Mouse (Mus musculus): ENCODE measurements around the gene Cul7.

DNA sequence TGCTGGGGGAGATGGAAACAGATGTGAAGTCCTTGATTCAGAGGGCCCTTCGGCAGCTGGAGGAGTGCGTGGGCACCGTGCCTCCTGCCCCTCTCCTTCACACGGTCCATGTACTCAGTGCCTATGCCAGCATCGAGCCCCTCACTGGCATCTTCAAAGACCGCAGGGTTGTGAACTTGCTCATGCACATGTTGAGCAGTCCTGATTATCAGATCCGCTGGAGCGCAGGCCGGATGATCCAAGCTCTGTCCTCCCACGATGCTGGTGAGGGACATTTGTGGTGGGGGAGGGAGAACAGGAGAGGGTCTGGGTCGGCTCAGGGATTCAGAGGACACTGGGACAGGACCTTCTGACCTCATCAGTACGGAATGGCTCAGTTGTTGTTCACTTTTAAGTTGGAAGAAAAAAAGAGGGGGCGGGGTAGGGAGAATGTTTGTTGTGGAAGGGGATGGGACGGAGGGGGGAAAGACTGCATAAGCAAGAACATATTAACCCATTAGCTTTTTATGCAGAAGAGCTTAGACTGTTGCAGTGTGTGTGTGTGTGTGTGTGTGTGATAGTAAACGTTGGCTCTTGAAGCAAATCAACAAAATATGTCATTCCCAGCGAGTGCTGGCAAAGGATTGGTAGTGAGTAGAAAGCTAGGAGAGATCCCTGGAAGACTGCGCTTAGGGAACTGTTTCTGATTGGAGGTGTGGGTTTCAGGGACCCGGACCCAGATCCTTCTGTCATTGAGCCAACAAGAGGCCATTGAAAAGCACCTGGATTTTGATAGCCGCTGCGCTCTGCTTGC lies 1.8 kb downstream of the Cul7 start:
- TF ChIP-seq CTCF (conservative IDR thresholded peaks at IDR 0.05; ENCODE audit: low read length) (no peak), POU5F1 (IDR thresholded peaks at IDR 0.05; ENCODE audit: borderline replicate concordance, low read length) (no peak)
